Mouse (Mus musculus) spleen, adult 2 months (tissue): ENCODE measurements around the gene Ptprr. TPM values are rescaled to one million over a fixed set of nuclear protein-coding genes. Genes with fewer than 3 reads are reported as not detected.

Experiments used
- DNase-seq, 2 experiments: peaks; one replicate each; pipeline versions ENCODE4 v3.0.0 to v3.0.0-alpha.2; 2012 to 2021; ENCODE audit warnings: low spot score in 2 of 2, low read depth in 1 of 2
- H3K27ac ChIP-seq: fragments of 200-500 bp; 2 replicates; pipeline ENCODE4 v1.5.1; 2012; ENCODE audit warnings: low read length, inconsistent platforms; ENCODE audit not compliant: insufficient read depth
- H3K27me3 ChIP-seq: fragments of 200-500 bp; 2 replicates; pipeline ENCODE4 v1.6.1; 2012; ENCODE audit warnings: mild to moderate bottlenecking, moderate library complexity, low read length, inconsistent platforms; ENCODE audit not compliant: control insufficient read depth, insufficient read depth
- H3K36me3 ChIP-seq: fragments of 200-500 bp; 2 replicates; pipeline ENCODE4 v1.6.1; 2012; ENCODE audit warnings: mild to moderate bottlenecking, low read length, inconsistent platforms; ENCODE audit not compliant: control insufficient read depth, insufficient read depth
- H3K4me1 ChIP-seq: fragments of 200-500 bp; 2 replicates; pipeline ENCODE4 v1.6.1; 2011; ENCODE audit warnings: inconsistent platforms; ENCODE audit not compliant: control insufficient read depth, insufficient read depth, insufficient read length
- H3K4me3 ChIP-seq: fragments of 200-500 bp; 2 replicates; pipeline ENCODE4 v1.5.1; 2011; ENCODE audit warnings: mild to moderate bottlenecking, inconsistent platforms; ENCODE audit not compliant: insufficient read depth, insufficient read length; ENCODE audit errors: extremely low read depth
- CTCF ChIP-seq: fragments of 200-500 bp; IDR thresholded peaks from 2 replicates; pipeline ENCODE4 v1.5.1; 2011; ENCODE audit warnings: mild to moderate bottlenecking, inconsistent platforms; ENCODE audit not compliant: insufficient read depth, insufficient read length, insufficient replicate concordance; ENCODE audit errors: extremely low read depth
- POLR2A ChIP-seq: fragments of 200-500 bp; IDR thresholded peaks from 2 replicates; pipeline ENCODE4 v1.6.1; 2011; ENCODE audit warnings: low read depth, low read length, inconsistent platforms
- WGBS: fragments of 180-500 bp; shearing (Covaris S2); methylation state at CpG from one replicate; pipeline ENCODE4 v1.1.7; 2018; 5-methylcytosine and 5-hydroxymethylcytosine counted together
- polyA plus RNA-seq: library from polyadenylated mRNA; depleted of rRNA; stranded (reverse); fragments of >200 nt; gene quantifications from 2 replicates; pipeline ENCODE4 v1.2.3, GENCODE M21; 2012

The Ptprr gene
- polyA plus RNA-seq, 1 experiment, result 0.13 TPM

GRCm38 (mm10) chr10:116235299-116235698 is 217.3 kb downstream of the Ptprr start:
- H3K4me3 ChIP-seq, result no peak overlapping the region
- DNase-seq, result no peak
- TF ChIP-seq POLR2A (no peak), CTCF (no peak)
- H3K36me3 ChIP-seq, result no peaks in the 10 kb centered on the region
- H3K27ac ChIP-seq, result no peak overlapping the region
- WGBS, result 42% methylated on average over 5 of the region's 5 CpGs
- no peaks in the 10 kb centered on the region for H3K4me1 ChIP-seq
- no peaks in the 10 kb centered on the region for H3K27me3 ChIP-seq

- Histone ChIP-seq H3K27me3 (no peaks in the 10 kb centered on the region), H3K36me3 (no peaks in the 10 kb centered on the region), H3K4me3 (no peak overlapping the region), H3K27ac (no peak overlapping the region), H3K4me1 (no peaks in the 10 kb centered on the region)
- DNase-seq, result no peak
- TF ChIP-seq CTCF, result no peak
- TF ChIP-seq POLR2A, result no peak
- WGBS, result 28% methylated on average over 7 of the region's 7 CpGs
These were observed 224.2 kb downstream of the Ptprr start for GRCm38 (mm10) chr10:116242200-116242599.

- Histone ChIP-seq H3K36me3 (no peaks in the 10 kb centered on the region), H3K4me3 (no peak overlapping the region), H3K4me1 (no peaks in the 10 kb centered on the region), H3K27me3 (no peaks in the 10 kb centered on the region), H3K27ac (no peak overlapping the region)
- TF ChIP-seq POLR2A (no peak), CTCF (no peak)
- no peak for DNase-seq
- WGBS, result 80% methylated on average over 7 of the region's 7 CpGs
These were observed 225.4 kb downstream of the Ptprr start for GRCm38 (mm10) chr10:116243373-116243772.

- Histone ChIP-seq H3K36me3 (no peaks in the 10 kb centered on the region), H3K27ac (no peak overlapping the region), H3K27me3 (no peaks in the 10 kb centered on the region), H3K4me3 (no peak overlapping the region), H3K4me1 (no peaks in the 10 kb centered on the region)
- no peak for DNase-seq
- no peak for TF ChIP-seq CTCF
- no peak for TF ChIP-seq POLR2A
- 77% methylated on average over 2 of the region's 2 CpGs for WGBS
These were observed 227.6 kb downstream of the Ptprr start for GRCm38 (mm10) chr10:116245632-116246031.

- Histone ChIP-seq H3K4me1 (no peaks in the 10 kb centered on the region), H3K36me3 (no peaks in the 10 kb centered on the region), H3K27me3 (no peaks in the 10 kb centered on the region), H3K4me3 (no peak overlapping the region), H3K27ac (no peak overlapping the region)
- TF ChIP-seq CTCF (no peak), POLR2A (no peak)
- no peak for DNase-seq
- 86% methylated on average over 7 of the region's 7 CpGs for WGBS
These were observed 234.7 kb downstream of the Ptprr start for GRCm38 (mm10) chr10:116252668-116253067.

- Histone ChIP-seq H3K27me3 (no peaks in the 10 kb centered on the region), H3K4me1 (no peaks in the 10 kb centered on the region), H3K4me3 (no peak overlapping the region), H3K27ac (no peak overlapping the region), H3K36me3 (no peaks in the 10 kb centered on the region)
- DNase-seq, result no peak
- WGBS, result 69% methylated on average over 6 of the region's 6 CpGs
- TF ChIP-seq POLR2A, result no peak
These were observed 236.0 kb downstream of the Ptprr start for GRCm38 (mm10) chr10:116253972-116254371.

GRCm38 (mm10) chr10:116259298-116259697 is 241.3 kb downstream of the Ptprr start:
- WGBS, result 85% methylated on average over 4 of the region's 4 CpGs
- Histone ChIP-seq H3K4me1 (no peaks in the 10 kb centered on the region), H3K4me3 (no peak overlapping the region), H3K27ac (no peak overlapping the region), H3K27me3 (no peaks in the 10 kb centered on the region), H3K36me3 (no peaks in the 10 kb centered on the region)
- DNase-seq, result no peak
- TF ChIP-seq CTCF (no peak), POLR2A (no peak)
